Mouse (Mus musculus) mouse embryonic stem cell (cell line): ENCODE results near the gene Magel2.

Source experiments
- in situ Hi-C, 2 experiments: fragments of 300-500 bp; cut with MboI; formaldehyde crosslinking; loops; 1 replicate in 1 of 2; 3 replicates in 1 of 2; pipeline ENCODE4 v1.14.3; 2019 to 2020; ENCODE audit warnings: low sequenced_read_pairs in 2 of 2, low pct_unique_long_range_greater_than_20kb in 1 of 2, mixed read lengths in 1 of 2; ENCODE audit not compliant: unreplicated experiment in 1 of 2

Gene Magel2

GRCm38 (mm10) chr7:62419105-62419492 is 42.3 kb downstream of the Magel2 start:
- in situ Hi-C loops = no loop called here

- in situ Hi-C loops = no loop called here
Measured at GRCm38 (mm10) chr7:62419493-62420360, 42.9 kb downstream of the Magel2 start, which contains the start of gene Mkrn3. TSS of gene Mkrn3 (minus strand) at chr7:62420139.

- in situ Hi-C loops = no loop called here
Measured at GRCm38 (mm10) chr7:62420566-62420965, 43.8 kb downstream of the Magel2 start.

DNA sequence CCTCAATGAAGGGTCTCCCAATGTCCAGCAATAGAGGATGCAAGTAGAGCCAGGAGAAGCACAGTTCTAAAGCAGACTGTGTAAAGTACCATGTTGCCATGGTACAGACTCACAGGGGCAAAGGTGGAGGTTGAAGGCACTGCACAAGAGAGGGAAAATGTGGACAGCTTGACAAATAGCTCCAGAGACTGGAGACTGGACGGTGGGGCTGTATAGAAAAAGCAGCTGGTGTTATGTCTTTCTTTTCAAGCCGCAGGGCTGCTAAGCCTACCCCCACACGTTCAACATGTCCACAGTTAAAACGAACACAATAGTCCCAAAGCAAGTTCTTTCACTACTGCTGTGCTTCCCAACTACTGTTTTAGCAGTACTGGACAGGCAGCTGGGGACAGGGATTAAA is 46.4 kb downstream of the Magel2 start:
- in situ Hi-C loops = no loop called here

DNA sequence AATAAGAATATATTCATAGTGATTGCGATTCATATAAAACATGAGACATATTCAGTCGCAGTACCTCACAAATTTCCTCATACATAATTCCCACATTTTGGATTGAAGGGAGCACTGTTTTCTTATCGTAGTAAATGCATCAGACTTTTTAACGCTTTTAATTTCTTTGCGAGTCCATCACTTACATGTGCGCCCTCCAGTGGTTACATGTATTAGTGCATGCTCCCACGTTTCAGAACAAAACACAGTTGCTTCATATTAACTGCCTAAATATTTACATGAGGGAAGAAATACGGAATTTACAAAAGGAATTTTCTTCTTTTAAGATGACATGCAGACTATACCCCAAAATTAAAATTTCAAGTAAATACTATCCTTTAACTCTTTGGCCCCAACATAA is 51.5 kb downstream of the Magel2 start:
- in situ Hi-C loops = no loop called here
